Mouse (Mus musculus) lung, adult 2 months (tissue): ENCODE measurements around the gene AC134908.4.

ENCODE experiments used
- CTCF ChIP-seq: fragments of 200-500 bp; IDR thresholded peaks from 2 replicates; pipeline ENCODE4 v1.5.1; 2011; ENCODE audit warnings: mild to moderate bottlenecking, low read length, control low read depth; ENCODE audit not compliant: insufficient read depth
- POLR2A ChIP-seq: fragments of 200-500 bp; IDR thresholded peaks from 2 replicates; pipeline ENCODE4 v1.6.1; 2011; ENCODE audit warnings: low read depth, mild to moderate bottlenecking, control low read depth, low read length, borderline replicate concordance; ENCODE audit errors: extremely low read depth

DNA sequence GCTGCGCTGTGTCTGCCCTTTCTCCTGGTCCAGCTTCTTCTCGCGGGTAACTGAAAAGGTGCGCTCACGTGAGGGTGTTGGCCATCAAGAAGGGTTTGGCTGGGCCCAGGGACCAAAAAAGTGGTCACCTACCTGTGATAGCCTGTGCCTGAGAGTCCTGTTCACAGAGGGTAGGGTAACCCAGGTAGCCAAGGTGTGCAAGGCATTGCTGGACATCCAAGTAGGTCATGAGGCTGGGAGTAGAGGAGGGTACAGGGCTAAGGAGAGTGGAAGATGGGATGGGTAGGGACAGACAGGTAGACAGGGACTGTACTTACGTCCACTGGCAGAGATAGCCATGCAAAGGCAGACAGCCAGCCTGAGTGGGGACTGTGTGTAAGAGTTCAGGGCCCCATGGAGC, 45.1 kb upstream of the AC134908.4 start:
- no peak for TF ChIP-seq POLR2A
- TF ChIP-seq CTCF = no peak
